Mouse (Mus musculus): ENCODE measurements around the gene Mad2l2. TPM values are rescaled to one million over a fixed set of nuclear protein-coding genes. Genes with fewer than 3 reads are reported as not detected.

Gene Mad2l2
- polyA plus RNA-seq, 1 experiment: 21.0 TPM

DNA sequence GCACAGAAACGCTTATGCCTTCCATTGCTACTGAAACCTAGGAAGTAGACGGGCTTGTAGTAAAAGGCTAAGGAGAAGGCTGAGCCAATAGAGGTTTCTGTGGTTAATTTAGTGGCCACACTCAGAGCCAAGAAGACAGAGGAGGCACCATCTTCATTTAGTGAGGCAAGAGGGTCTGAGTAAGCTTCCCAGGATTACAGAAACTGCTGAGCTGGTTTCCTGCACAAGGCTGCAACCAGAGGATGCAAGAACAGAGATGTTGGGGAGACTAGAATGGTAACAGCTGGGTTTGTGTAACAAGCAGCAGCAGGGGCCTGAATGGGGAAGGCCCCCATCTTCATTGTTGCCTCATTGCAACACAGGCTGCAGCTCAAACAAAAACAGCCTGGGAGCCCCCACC, 1.5 kb upstream of the Mad2l2 start:
- Histone ChIP-seq H3K4me1 (ENCODE audit: control insufficient read depth, insufficient read depth, insufficient read length) (no peaks in the 10 kb centered on the region; the same call in 1 of the 2 replicates), H3K27ac (ENCODE audit: insufficient read depth, low read length) (no peak overlapping the region), H3K36me3 (ENCODE audit: control insufficient read depth, insufficient read depth, low read length) (no peaks in the 10 kb centered on the region), H3K4me3 (ENCODE audit: extremely low read depth, insufficient read depth, insufficient read length) (no peak overlapping the region), H3K27me3 (ENCODE audit: control insufficient read depth, insufficient read depth, low read length) (peaks cover 3% of the 10 kb centered on the region; the same call in 1 of the 2 replicates)
- TF ChIP-seq CTCF (IDR thresholded peaks at IDR 0.05; ENCODE audit: extremely low read depth, insufficient read depth, insufficient read length, insufficient replicate concordance) (no peak), POLR2A (IDR thresholded peaks at IDR 0.05; ENCODE audit: low read depth, low read length) (no peak)
- WGBS: 18% methylated on average over 2 of the region's 2 CpGs
- DNase-seq (ENCODE audit: low read depth in 1 of 2, low spot score in 2 of 2): no peak

GRCm38 (mm10) chr4:148130561-148131413, 603 bp downstream of the Mad2l2 start, which contains the start of gene Draxin:
Gene Draxin, minus strand, starts transcription at chr4:148130698.
- Histone ChIP-seq H3K27me3 (ENCODE audit: control insufficient read depth, insufficient read depth, low read length) (peaks cover 3% of the 10 kb centered on the region; the same call in 1 of the 2 replicates), H3K4me1 (ENCODE audit: control insufficient read depth, insufficient read depth, insufficient read length) (no peaks in the 10 kb centered on the region; the same call in 1 of the 2 replicates), H3K36me3 (ENCODE audit: control insufficient read depth, insufficient read depth, low read length) (no peaks in the 10 kb centered on the region), H3K4me3 (ENCODE audit: extremely low read depth, insufficient read depth, insufficient read length) (no peak within 1 kb of the TSS), H3K27ac (ENCODE audit: insufficient read depth, low read length) (no peak within 1 kb of the TSS)
- WGBS: 1% methylated on average over 64 of the region's 87 CpGs
- TF ChIP-seq CTCF (IDR thresholded peaks at IDR 0.05; ENCODE audit: extremely low read depth, insufficient read depth, insufficient read length, insufficient replicate concordance): no peak
- no peak for DNase-seq (ENCODE audit: low read depth in 1 of 2, low spot score in 2 of 2)

DNA sequence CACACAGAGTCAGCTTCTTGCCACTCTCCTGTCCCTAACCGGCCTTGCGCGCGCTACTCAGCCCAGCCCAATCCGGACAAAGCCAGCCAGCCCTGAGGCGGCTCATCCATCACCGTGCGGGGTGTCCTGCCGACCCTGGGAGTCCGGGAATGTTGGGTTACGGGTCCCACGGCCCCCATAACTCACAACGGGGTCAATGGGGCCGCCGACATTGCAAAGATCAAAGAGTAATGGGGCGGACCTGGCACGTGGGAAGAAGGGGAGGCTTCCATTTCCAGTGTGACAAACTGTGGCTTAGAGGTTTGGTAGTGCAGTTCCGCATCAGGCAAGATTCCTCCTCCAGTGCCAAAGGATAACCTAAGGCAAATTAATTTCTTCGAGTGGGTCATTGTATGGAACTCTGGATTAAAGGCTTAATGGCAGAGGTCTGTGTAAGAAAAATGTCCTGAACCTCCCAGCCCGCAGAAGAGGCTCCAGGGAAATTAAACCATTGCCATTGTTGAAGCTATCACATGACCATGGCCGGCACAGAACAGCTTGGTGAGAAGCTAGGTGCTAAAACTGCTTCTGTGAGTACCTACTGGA, 1.4 kb downstream of the Mad2l2 start:
- Histone ChIP-seq H3K36me3 (ENCODE audit: control insufficient read depth, insufficient read depth, low read length) (no peaks in the 10 kb centered on the region), H3K27ac (ENCODE audit: insufficient read depth, low read length) (no peak overlapping the region), H3K4me3 (ENCODE audit: extremely low read depth, insufficient read depth, insufficient read length) (no peak overlapping the region), H3K4me1 (ENCODE audit: control insufficient read depth, insufficient read depth, insufficient read length) (no peaks in the 10 kb centered on the region; the same call in 1 of the 2 replicates), H3K27me3 (ENCODE audit: control insufficient read depth, insufficient read depth, low read length) (peaks cover 3% of the 10 kb centered on the region; the same call in 1 of the 2 replicates)
- DNase-seq (ENCODE audit: low read depth in 1 of 2, low spot score in 2 of 2): no peak
- 8% methylated on average over 21 of the region's 21 CpGs for whole genome bisulfite sequencing
- TF ChIP-seq CTCF (IDR thresholded peaks at IDR 0.05; ENCODE audit: extremely low read depth, insufficient read depth, insufficient read length, insufficient replicate concordance) (no peak), POLR2A (IDR thresholded peaks at IDR 0.05; ENCODE audit: low read depth, low read length) (no peak)

GRCm38 (mm10) chr4:148134988-148135387, 4.8 kb downstream of the Mad2l2 start:
- no peak for DNase-seq (ENCODE audit: low read depth in 1 of 2, low spot score in 2 of 2)
- H3K4me1 ChIP-seq (ENCODE audit: control insufficient read depth, insufficient read depth, insufficient read length): no peaks in the 10 kb centered on the region; the same call in 1 of the 2 replicates
- peaks cover 3% of the 10 kb centered on the region; the same call in 1 of the 2 replicates for H3K27me3 ChIP-seq (ENCODE audit: control insufficient read depth, insufficient read depth, low read length)
- no peak overlapping the region for H3K27ac ChIP-seq (ENCODE audit: insufficient read depth, low read length)
- H3K4me3 ChIP-seq (ENCODE audit: extremely low read depth, insufficient read depth, insufficient read length): no peak overlapping the region
- no peak for TF ChIP-seq CTCF (IDR thresholded peaks at IDR 0.05; ENCODE audit: extremely low read depth, insufficient read depth, insufficient read length, insufficient replicate concordance)
- TF ChIP-seq POLR2A (IDR thresholded peaks at IDR 0.05; ENCODE audit: low read depth, low read length): no peak
- H3K36me3 ChIP-seq (ENCODE audit: control insufficient read depth, insufficient read depth, low read length): no peaks in the 10 kb centered on the region
- 39% methylated on average over 8 of the region's 8 CpGs for WGBS

DNA sequence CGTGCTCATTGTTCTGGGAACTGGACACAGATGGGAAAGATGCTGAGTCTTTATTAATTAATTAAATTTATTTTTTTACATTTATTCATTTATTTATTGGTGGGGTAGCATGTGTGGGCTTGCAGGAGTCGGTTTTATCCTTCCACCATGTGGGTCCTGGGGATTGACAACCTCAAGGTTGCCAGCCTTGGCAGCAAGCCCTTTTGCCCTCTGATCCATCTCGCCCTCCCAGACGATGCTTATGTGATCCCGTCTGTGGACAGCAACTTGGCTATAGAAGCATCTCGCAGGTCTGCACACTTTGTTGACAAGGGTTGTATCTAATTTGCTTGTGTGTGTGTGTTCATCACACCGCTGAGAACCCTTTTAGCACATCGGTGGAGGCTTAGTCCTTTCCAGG, 7.3 kb downstream of the Mad2l2 start:
- WGBS: 80% methylated on average over 8 of the region's 8 CpGs
- H3K4me3 ChIP-seq (ENCODE audit: extremely low read depth, insufficient read depth, insufficient read length): no peak overlapping the region
- no peak overlapping the region for H3K27ac ChIP-seq (ENCODE audit: insufficient read depth, low read length)
- H3K36me3 ChIP-seq (ENCODE audit: control insufficient read depth, insufficient read depth, low read length): no peaks in the 10 kb centered on the region
- TF ChIP-seq CTCF (IDR thresholded peaks at IDR 0.05; ENCODE audit: extremely low read depth, insufficient read depth, insufficient read length, insufficient replicate concordance) (no peak), POLR2A (IDR thresholded peaks at IDR 0.05; ENCODE audit: low read depth, low read length) (no peak)
- no peak for DNase-seq (ENCODE audit: low read depth in 1 of 2, low spot score in 2 of 2)
- H3K4me1 ChIP-seq (ENCODE audit: control insufficient read depth, insufficient read depth, insufficient read length): no peaks in the 10 kb centered on the region
- no peaks in the 10 kb centered on the region for H3K27me3 ChIP-seq (ENCODE audit: control insufficient read depth, insufficient read depth, low read length)

DNA sequence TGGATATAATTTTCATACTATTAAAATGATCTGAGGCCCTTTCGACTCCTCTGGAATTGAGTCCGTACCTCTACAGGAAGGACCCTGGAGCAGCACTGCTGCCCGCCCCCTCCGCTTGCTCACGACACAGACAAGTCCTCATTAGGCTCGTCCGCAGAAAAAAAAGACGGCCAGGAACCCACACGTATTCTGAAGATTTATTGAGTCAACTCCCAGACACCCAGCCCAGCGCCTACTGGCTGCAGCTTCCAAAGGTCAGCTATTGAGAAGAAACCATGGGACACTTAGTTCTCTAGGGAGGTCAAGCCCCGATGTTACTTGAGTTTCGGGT, 9.5 kb downstream of the Mad2l2 start:
- DNase-seq (ENCODE audit: low read depth in 1 of 2, low spot score in 2 of 2): no peak
- H3K4me1 ChIP-seq (ENCODE audit: control insufficient read depth, insufficient read depth, insufficient read length): no peaks in the 10 kb centered on the region
- TF ChIP-seq CTCF (IDR thresholded peaks at IDR 0.05; ENCODE audit: extremely low read depth, insufficient read depth, insufficient read length, insufficient replicate concordance) (no peak), POLR2A (IDR thresholded peaks at IDR 0.05; ENCODE audit: low read depth, low read length) (no peak)
- no peaks in the 10 kb centered on the region for H3K27me3 ChIP-seq (ENCODE audit: control insufficient read depth, insufficient read depth, low read length)
- WGBS: under 1% methylated on average over 12 of the region's 12 CpGs
- no peaks in the 10 kb centered on the region for H3K36me3 ChIP-seq (ENCODE audit: control insufficient read depth, insufficient read depth, low read length)
- H3K4me3 ChIP-seq (ENCODE audit: extremely low read depth, insufficient read depth, insufficient read length): peak overlapping the region; percentile 94
- H3K27ac ChIP-seq (ENCODE audit: insufficient read depth, low read length): peak overlapping the region; percentile 64
